Mouse (Mus musculus): Measurements from ENCODE around the gene Patj. TPM values are rescaled to one million over a fixed set of nuclear protein-coding genes. Genes with fewer than 3 reads are reported as not detected.

Patj gene
- polyA plus RNA-seq, 1 experiment from 2014 or later = 17.6 TPM

DNA sequence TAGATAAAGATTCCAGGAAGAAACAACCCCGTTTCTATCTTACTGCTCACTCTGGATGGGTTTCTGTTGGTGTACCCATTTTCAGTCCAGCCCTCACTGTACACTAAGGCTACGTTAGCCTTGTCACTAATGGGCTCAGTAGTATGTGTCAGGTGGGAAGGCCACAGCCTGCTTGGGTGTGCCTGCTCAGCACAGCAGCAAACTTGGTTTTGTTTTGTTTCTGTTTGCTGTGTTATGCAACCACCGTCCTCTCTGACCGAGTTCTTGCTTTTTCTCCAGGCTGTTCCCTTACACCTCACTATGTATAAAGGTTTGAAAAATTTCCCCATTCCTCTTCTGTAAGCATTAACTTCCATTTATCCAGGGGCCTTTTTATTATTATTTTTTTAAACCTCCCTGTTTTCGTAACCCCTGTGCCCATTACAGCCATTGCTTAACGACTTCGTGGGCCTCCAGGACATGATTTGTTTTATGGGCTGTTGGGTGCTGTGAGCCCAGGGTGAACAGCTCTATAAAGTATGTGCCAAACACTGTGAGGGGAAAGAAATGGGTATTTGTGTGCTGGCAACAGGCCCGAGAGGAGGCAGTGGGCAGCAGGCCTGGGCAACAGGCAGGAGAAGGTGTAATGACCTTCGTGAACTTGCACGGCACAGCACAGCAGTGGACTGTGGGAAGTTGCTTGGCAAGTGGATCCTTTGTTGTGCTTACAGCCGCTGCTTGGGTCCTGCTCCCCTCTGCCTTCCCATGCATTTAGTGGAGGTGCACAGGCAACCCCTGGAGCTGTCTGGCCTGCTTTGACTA lies 113.1 kb downstream of the Patj start:
- no peak for DNase-seq (ENCODE audit: low spot score)

- DNase-seq (ENCODE audit: low spot score) = no peak
These were observed 114.4 kb downstream of the Patj start for GRCm38 (mm10) chr4:98509939-98510338.

DNA sequence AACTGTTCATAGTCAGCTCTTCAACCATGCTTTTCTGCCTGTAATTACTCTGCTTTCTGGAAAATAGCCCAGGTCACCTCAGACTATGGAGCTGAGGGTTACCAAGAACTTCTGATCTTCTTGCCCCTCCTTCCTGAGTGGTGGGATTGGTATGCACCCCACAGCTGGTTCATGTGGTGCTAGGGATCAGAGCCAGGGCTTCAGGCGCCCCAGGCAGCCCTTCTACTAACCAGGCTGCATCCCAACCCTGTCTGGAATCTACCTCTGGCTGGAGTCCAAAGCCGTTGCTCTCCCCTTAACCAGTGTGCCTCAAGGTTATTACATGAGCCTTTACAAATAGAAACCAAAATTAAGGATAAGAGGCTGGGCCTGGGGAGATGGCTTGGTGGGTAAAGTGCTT lies 115.7 kb downstream of the Patj start:
- DNase-seq (ENCODE audit: low spot score) = no peak

- no peak for DNase-seq (ENCODE audit: low spot score)
These were observed 116.6 kb downstream of the Patj start for GRCm38 (mm10) chr4:98511964-98512743.

DNA sequence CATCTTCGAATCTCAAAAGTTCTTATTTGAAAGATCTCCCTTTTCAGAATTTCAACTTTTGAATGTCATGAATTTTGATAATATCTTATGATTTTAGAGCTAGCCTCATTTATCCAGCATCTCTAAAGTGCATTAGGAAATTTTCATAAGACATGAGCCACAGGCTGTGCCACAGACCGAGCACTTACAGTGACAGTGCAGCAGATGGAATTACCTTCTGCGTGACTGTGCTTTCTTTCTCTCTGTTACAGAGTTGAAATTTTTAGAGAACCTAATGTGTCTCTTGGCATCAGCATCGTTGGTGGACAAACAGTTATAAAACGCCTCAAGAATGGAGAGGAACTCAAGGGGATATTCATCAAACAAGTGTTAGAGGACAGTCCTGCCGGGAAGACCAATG lies 124.9 kb downstream of the Patj start:
- no peak for DNase-seq (ENCODE audit: low spot score)

GRCm38 (mm10) chr4:98524525-98524924 lies 128.9 kb downstream of the Patj start:
- no peak for DNase-seq (ENCODE audit: low spot score)

DNA sequence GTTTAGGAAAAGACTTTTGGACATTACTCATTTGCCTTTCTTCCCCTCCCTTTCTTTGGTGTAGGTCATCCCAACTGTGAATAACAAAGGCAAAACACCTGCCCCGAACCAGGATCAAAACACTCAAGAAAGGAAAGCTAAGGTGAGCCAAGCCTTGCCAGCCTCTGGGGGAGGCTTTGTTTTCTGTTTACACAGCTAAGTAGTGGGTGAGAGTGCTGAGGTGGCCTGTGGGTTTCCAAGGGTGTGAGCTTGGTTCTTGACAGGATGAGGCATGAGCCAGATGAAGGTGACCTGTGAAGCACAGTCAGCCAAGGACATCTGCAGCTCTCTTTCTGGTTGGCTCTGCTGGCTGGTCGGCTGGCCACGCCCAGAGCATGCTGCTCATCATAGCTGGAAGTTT lies 139.9 kb downstream of the Patj start:
- no peak for DNase-seq (ENCODE audit: low spot score)

DNA sequence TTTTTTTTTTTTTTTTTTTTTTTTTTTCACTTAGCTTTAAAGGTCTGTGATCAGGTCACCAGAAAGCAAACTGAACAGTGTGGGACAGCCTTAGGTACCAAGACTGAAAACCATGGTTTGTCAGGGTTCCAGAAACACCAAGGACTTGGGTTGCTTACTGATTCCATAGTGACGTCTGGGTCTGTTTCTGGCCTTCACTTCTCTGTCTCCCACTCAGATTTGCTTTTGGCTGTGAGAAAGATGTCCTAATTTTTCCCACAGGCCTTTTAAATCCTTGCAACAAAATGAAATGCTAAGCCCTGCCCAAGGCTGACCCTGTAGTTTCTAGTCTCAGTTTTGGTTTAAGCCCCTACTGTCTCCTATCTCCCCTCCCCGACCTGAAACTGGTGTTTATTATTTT lies 146.0 kb downstream of the Patj start:
- no peak for DNase-seq (ENCODE audit: low spot score)

GRCm38 (mm10) chr4:98543001-98543400 lies 147.4 kb downstream of the Patj start:
- DNase-seq (ENCODE audit: low spot score) = no peak

DNA sequence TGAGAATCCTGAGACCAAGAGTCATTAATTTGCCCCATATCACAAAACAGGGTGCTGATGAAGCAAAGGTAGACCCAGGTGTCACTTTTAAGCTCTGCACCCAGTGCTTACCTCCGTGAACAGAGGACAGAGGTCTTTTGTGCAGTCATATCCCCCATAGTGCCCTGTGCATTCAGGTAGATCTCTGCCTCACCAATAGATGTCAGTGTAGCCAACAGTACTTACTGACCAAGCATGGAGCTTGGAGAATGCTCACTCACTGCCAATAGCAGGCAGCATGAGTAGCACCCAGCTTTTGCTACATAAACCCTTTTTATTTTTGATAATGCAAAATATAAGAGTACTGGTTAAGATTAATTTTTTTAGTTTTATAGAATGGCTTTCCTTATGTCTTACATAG lies 149.8 kb downstream of the Patj start:
- DNase-seq (ENCODE audit: low spot score) = peak; percentile 2

DNA sequence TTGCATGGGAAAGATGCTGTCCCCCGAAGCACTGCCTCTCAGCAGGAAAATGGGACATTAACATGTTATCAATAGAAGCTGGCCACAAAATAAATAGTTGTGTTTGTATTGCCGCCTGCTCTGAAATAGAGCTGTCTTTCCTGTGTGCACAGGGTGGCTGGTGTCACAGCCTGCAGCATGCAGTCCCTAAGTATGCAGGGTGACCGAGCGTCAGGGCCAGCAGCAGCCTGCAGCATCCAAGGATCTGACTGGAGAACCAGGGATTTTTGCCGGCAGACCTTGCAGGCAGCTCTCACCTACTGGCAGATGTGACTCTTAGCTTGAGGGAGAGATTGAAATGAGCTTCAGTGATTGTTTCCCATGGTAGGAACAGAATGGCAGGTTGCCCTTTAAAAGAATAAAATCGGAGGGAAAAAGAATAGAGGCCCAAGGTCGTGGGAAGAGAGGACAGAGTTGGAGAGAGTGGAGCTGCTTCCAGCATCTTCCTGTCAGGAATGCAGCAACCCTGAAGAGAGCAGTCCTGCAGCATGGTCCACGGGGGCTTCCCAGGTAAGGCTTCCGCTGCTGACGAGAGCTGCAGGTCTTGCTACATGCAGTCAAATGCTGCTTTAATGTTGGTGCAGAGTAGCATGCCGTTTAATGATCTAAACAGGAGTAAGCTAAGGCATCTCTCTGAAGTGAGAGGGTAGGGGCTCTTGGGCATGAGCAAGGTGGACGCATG lies 151.0 kb downstream of the Patj start:
- DNase-seq (ENCODE audit: low spot score) = no peak

GRCm38 (mm10) chr4:98549491-98549890 lies 153.9 kb downstream of the Patj start:
- no peak for DNase-seq (ENCODE audit: low spot score)

GRCm38 (mm10) chr4:98550116-98550515 lies 154.5 kb downstream of the Patj start:
- DNase-seq (ENCODE audit: low spot score) = no peak

DNA sequence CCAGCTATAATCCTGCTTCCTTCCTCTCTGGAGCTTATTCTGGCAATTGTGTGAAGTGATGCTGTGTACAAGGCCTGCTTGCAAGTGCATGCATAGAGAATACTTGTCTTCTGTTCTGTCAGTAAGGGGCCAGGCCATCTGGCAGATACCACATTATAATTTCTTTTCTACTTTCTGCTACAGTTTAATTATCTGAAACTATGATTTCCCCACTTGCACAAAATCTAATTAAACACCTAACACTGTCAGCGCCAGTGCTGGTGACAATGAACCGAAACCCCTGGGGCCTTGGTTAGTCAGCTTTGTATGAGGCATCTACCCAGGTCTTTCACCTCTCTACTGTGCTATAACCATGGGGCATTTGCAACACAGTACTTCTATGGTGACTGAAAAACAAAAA lies 160.1 kb downstream of the Patj start:
- DNase-seq (ENCODE audit: low spot score) = no peak

DNA sequence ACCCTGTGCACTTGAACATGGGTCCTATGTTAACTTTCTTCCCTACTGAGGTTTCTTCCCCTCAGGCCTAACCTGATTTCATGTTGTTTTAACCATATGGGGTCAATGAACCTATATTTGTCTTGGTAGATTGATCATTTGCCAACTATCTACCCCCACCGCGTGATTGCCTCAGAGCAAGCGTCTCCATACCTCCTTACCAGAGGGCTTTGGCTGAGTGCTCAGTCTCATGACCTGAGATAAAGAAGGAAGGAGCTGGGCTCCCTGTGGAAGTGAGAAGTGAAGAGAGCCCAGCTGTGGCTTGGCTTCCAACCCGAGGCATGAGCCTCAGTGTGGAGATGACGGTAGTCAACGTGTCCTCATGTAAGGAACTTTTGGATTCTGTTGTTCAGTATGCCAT lies 160.9 kb downstream of the Patj start:
- DNase-seq (ENCODE audit: low spot score) = no peak

GRCm38 (mm10) chr4:98557192-98557591 lies 161.6 kb downstream of the Patj start:
- no peak for DNase-seq (ENCODE audit: low spot score)

GRCm38 (mm10) chr4:98560196-98560830 lies 164.7 kb downstream of the Patj start:
- DNase-seq (ENCODE audit: low spot score) = no peak

DNA sequence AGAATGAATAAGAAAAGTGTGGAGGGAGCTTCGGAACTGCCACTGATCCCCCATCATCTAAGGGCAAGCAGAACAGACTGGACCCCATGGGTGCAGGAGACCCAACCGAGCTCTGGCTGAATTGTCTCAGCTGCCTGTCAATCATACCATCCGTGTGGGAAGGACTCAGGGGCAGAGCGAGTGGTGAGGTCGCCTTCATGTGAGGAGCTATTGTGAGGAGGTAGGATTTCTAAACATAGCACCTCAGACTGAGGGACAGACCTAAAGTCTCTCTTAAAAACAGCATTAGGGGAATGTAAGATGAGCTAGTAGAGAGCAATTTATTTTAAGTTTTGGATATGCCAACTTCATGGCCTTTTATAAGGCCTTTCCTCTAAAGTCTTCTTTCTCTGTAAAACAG lies 167.5 kb downstream of the Patj start:
- no peak for DNase-seq (ENCODE audit: low spot score)

GRCm38 (mm10) chr4:98563506-98564195 lies 168.1 kb downstream of the Patj start:
- no peak for DNase-seq (ENCODE audit: low spot score)

- no peak for DNase-seq (ENCODE audit: low spot score)
These were observed 168.7 kb downstream of the Patj start for GRCm38 (mm10) chr4:98564196-98564865.

Measured in thymus, postnatal 0 days (tissue).